Mouse (Mus musculus) brain, embryonic 14.5 days (tissue): ENCODE data around the gene Wrap73.

Source experiments
- CTCF ChIP-seq: fragments of 200-500 bp; IDR thresholded peaks from 2 replicates; pipeline ENCODE4 v1.5.1; 2012; ENCODE audit warnings: inconsistent platforms, mild to moderate bottlenecking, moderate library complexity, borderline replicate concordance; ENCODE audit not compliant: insufficient read depth, insufficient read length; ENCODE audit errors: extremely low read depth
- POLR2A ChIP-seq: fragments of 200-500 bp; IDR thresholded peaks from 2 replicates; pipeline ENCODE4 v1.6.1; 2012; ENCODE audit warnings: mild to moderate bottlenecking, inconsistent platforms, borderline replicate concordance; ENCODE audit not compliant: poor library complexity, insufficient read depth, insufficient read length, severe bottlenecking; ENCODE audit errors: extremely low read depth

GRCm38 (mm10) chr4:154170021-154170420 is 27.8 kb downstream of the Wrap73 start:
- TF ChIP-seq CTCF (no peak), POLR2A (no peak)
